9 mouse cellular contexts compared by ENCODE assay signal in the genomic region with DNA sequence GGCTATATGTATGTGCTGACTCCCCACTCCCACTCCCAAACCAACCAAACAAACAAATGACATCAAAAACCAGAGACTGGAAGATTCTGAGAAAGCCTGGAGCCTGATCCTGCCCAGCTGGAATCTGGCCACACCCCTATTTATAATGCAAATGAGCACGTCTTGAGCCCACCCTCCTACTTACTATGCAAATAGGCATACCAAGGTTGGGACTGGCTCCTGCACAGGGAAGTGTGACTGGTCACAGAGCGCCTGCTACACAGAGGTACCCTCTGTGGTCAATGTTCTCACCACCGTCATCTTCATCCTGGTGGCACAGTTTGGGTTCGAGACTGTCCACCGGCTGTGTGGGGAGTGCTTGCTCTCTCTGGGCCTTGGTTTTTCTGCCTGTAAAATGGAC.
A peak's percentile ranks its signal among the peaks of the same experiment; 100 is the strongest.
DNase-seq lines count a peak whose midpoint lies in the region; ATAC-seq and TF ChIP-seq lines count a peak whose summit lies in the region.
"Had no signal": no experiment of that assay in that cellular context is flagged by ENCODE, and none has a peak within 500 bp of the region (broad histone marks: within the 10 kb centered on the region; RNA-seq: fewer than 3 reads in every experiment).

No protein-coding gene starts in this region.

- DNase-seq in hindbrain, embryonic 11.5 days (ENCODE audit: low spot score) = peak; percentile 67
- no peak for DNase-seq in hindbrain, postnatal 0 days (ENCODE audit: low spot score)
- peak; percentile 40 for DNase-seq in kidney, adult 18-20 months
- peak; percentile 65 for DNase-seq in lung, postnatal 25 days (ENCODE audit: low spot score)
- DNase-seq in layer of hippocampus, adult 8-10 months (ENCODE audit: low spot score in 2 of 2) = no peak
- DNase-seq in urinary bladder, adult 2 months (ENCODE audit: low spot score) = no peak
- DNase-seq in heart, postnatal 10 days = no peak
- DNase-seq: thymus, postnatal 36 days had no signal

- 34% methylated on average over 5 of the region's 5 CpGs for WGBS in hindbrain, embryonic 11.5 days
- WGBS in hindbrain, postnatal 0 days = 37% methylated on average over 5 of the region's 5 CpGs

- H3K4me3 ChIP-seq in hindbrain, embryonic 11.5 days (ENCODE audit: low read depth, low read length) = no peak overlapping the region
- no peak overlapping the region for H3K4me3 ChIP-seq in hindbrain, postnatal 0 days (ENCODE audit: low read length)

- no peak overlapping the region for H3K4me2 ChIP-seq in hindbrain, embryonic 11.5 days (replicated peaks; ENCODE audit: low read depth, low read length)
- no peak overlapping the region for H3K4me2 ChIP-seq in hindbrain, postnatal 0 days (ENCODE audit: low read depth, low read length)

- peak overlapping the region; percentile 90 for H3K27ac ChIP-seq in hindbrain, embryonic 11.5 days (ENCODE audit: low read depth, low read length)
- no peak overlapping the region for H3K27ac ChIP-seq in hindbrain, postnatal 0 days

- no peaks in the 10 kb centered on the region for H3K9me3 ChIP-seq in hindbrain, embryonic 11.5 days (ENCODE audit: control insufficient read depth, low read length)
- H3K9me3 ChIP-seq in hindbrain, postnatal 0 days (ENCODE audit: low read length) = no peaks in the 10 kb centered on the region

- peak; percentile 72 for ATAC-seq in hindbrain, embryonic 11.5 days (ENCODE audit: low FRiP score)
- ATAC-seq in hindbrain, postnatal 0 days = no peak
- ATAC-seq in common myeloid progenitor, adult 5-6 weeks (replicated peaks; ENCODE audit: low read depth, poor library complexity, severe bottlenecking) = peak; percentile 13; the same call in 1 of the 2 replicates

- H3K27me3 ChIP-seq in hindbrain, embryonic 11.5 days (ENCODE audit: control insufficient read depth, insufficient read depth, low read length) = no peaks in the 10 kb centered on the region
- no peaks in the 10 kb centered on the region for H3K27me3 ChIP-seq in hindbrain, postnatal 0 days (ENCODE audit: insufficient read depth, low read length)

- intact Hi-C loops in heart, postnatal 10 days (cut with DNase I) = no loop called here

- H3K36me3 ChIP-seq in hindbrain, embryonic 11.5 days (ENCODE audit: control insufficient read depth, insufficient read depth, low read length) = no peaks in the 10 kb centered on the region
- H3K36me3 ChIP-seq in hindbrain, postnatal 0 days (ENCODE audit: insufficient read depth, low read length) = no peaks in the 10 kb centered on the region

- no peak for TF ChIP-seq CTCF in hindbrain, postnatal 0 days (IDR thresholded peaks at IDR 0.05; ENCODE audit: low read depth)

- 0 out of 2 replicates have a peak overlapping the region, but pooled peaks have one; percentile 31 for H3K9ac ChIP-seq in hindbrain, embryonic 11.5 days (ENCODE audit: low read depth, low read length)
- no peak overlapping the region for H3K9ac ChIP-seq in hindbrain, postnatal 0 days (replicated peaks; ENCODE audit: low read length)

- peaks cover 34% of the 10 kb centered on the region for H3K4me1 ChIP-seq in hindbrain, embryonic 11.5 days (replicated peaks; ENCODE audit: control insufficient read depth, insufficient read depth, low read length)
- peaks cover 27% of the 10 kb centered on the region for H3K4me1 ChIP-seq in hindbrain, postnatal 0 days (ENCODE audit: insufficient read depth, low read length)

Comparison
In these comparisons a context has a peak if more than half of its experiments do, and no peak if none do; other contexts are left out.
1. DNase-seq: peak in hindbrain, embryonic 11.5 days (single experiment), kidney, adult 18-20 months (single experiment) and lung, postnatal 25 days (single experiment); none in hindbrain, postnatal 0 days (single experiment), layer of hippocampus, adult 8-10 months (0 of 2), urinary bladder, adult 2 months (single experiment) and heart, postnatal 10 days (0 of 2).